Mouse (Mus musculus): ENCODE data around the gene Tedc2.

Tedc2 gene

GRCm38 (mm10) chr17:24212441-24213018 is 8.1 kb downstream of the Tedc2 start:
- no peak for DNase-seq (ENCODE audit: low read depth)

- DNase-seq (ENCODE audit: low read depth) = peak; percentile 73
Observed at GRCm38 (mm10) chr17:24211631-24212440, 8.8 kb downstream of the Tedc2 start.

- DNase-seq (ENCODE audit: low read depth) = peak; percentile 15
Observed at GRCm38 (mm10) chr17:24210591-24210990, 10.1 kb downstream of the Tedc2 start.

GRCm38 (mm10) chr17:24209916-24210240 is 10.8 kb downstream of the Tedc2 start:
- peak; percentile 11 for DNase-seq (ENCODE audit: low read depth)

- peak; percentile 33 for DNase-seq (ENCODE audit: low read depth)
Observed at GRCm38 (mm10) chr17:24209043-24209915, 11.4 kb downstream of the Tedc2 start, which contains the start of gene Ntn3. Ntn3 (minus strand) TSS chr17:24209531.

- peak; percentile 16 for DNase-seq (ENCODE audit: low read depth)
Observed at GRCm38 (mm10) chr17:24208641-24209042, 12.0 kb downstream of the Tedc2 start.

- DNase-seq (ENCODE audit: low read depth) = peak; percentile 12
Observed at GRCm38 (mm10) chr17:24207768-24208640, 12.6 kb downstream of the Tedc2 start.

GRCm38 (mm10) chr17:24206451-24207351 is 13.9 kb downstream of the Tedc2 start:
- DNase-seq (ENCODE audit: low read depth) = peak; percentile 68

GRCm38 (mm10) chr17:24205908-24206361 is 14.7 kb downstream of the Tedc2 start:
- DNase-seq (ENCODE audit: low read depth) = no peak

- DNase-seq (ENCODE audit: low read depth) = peak; percentile 89
Observed at GRCm38 (mm10) chr17:24205284-24205888, 15.3 kb downstream of the Tedc2 start, which contains the start of gene Tbc1d24. Tbc1d24 (minus strand) TSS chr17:24205562.

GRCm38 (mm10) chr17:24204846-24205245 is 15.8 kb downstream of the Tedc2 start:
- no peak for DNase-seq (ENCODE audit: low read depth)

GRCm38 (mm10) chr17:24203611-24204534 is 16.8 kb downstream of the Tedc2 start:
- DNase-seq (ENCODE audit: low read depth) = no peak

GRCm38 (mm10) chr17:24203068-24203467 is 17.6 kb downstream of the Tedc2 start:
- no peak for DNase-seq (ENCODE audit: low read depth)

GRCm38 (mm10) chr17:24201092-24201491 is 19.6 kb downstream of the Tedc2 start:
- DNase-seq (ENCODE audit: low read depth) = no peak

GRCm38 (mm10) chr17:24199741-24200140 is 20.9 kb downstream of the Tedc2 start:
- no peak for DNase-seq (ENCODE audit: low read depth)

- no peak for DNase-seq (ENCODE audit: low read depth)
Observed at GRCm38 (mm10) chr17:24199252-24199651, 21.4 kb downstream of the Tedc2 start.

- no peak for DNase-seq (ENCODE audit: low read depth)
Observed at GRCm38 (mm10) chr17:24197032-24197824, 23.4 kb downstream of the Tedc2 start.

- no peak for DNase-seq (ENCODE audit: low read depth)
Observed at GRCm38 (mm10) chr17:24195349-24195748, 25.3 kb downstream of the Tedc2 start.

All from induced T-regulatory cell, adult 2 months (primary cell).